Mouse (Mus musculus) monocyte, adult 2 months (primary cell): ENCODE data around the gene Olfr56.
"Not testable (repeated sequence)": the region's sequence is repeated elsewhere in the genome, so short reads cannot be mapped to it uniquely, and the experiment has no call there.

Experiments used
- DNase-seq, 2 experiments: peaks; one replicate each; pipeline ENCODE4 v3.0.0; 2022; ENCODE audit warnings: low spot score in 2 of 2, low read depth in 1 of 2

The Olfr56 gene

DNA sequence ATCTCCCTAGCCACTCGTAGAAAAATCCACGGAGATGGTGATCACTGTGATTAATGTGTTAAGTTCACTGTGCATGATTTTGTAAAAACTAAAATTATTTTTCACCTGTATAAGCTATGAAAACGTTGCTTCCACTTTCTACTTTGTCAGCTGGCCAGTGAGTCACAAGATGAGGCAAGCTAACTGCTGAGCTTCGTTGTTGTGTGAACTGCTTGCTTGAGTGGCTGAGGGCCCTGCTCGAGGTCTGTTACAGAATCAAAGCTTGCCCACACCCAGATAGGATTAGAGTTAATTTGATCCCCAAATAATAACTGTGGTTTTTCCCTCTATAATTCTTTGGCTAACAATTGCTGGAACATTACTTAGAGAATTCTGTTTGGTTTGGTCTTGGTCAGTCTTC is 73.2 kb downstream of the Olfr56 start:
- DNase-seq, result not testable (repeated sequence)

DNA sequence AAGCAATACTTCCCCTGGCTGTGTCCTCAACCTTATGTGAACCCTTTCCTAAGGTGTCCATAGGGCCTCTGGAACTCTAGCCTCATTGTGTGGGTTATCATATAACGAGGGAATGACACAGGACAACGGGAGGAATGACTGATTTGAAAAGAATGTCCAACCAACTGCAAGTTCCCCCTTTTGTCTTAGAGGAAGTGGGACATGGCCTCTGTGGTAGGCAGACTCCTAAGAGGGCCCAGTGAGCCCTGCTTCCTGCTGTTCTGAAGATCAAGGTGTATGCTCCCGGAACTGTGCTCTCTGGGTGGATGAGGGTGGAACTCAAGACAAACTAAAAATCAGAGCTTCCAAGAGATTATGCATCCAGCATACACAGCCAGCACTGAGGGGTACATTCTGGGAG is 81.4 kb downstream of the Olfr56 start:
- not testable (repeated sequence) for DNase-seq

DNA sequence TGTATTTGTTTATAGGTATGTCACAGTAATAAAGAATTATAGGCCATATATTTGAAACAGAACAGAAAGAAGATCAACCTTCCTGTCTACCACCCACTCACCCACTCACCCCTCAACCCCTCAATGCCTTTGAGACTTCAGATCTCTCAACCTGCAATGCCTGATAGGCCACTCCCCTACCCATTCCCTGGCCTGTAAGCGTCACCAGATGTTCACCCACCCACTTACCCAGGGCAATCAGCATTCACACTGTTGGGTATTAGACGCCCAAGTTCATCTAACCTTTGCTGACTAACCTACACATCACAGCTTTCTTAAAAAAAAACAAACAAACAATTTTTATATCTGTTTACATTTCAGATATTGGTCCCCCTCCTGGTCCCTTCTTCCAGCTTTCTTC is 83.2 kb downstream of the Olfr56 start:
- DNase-seq, result not testable (repeated sequence)

DNA sequence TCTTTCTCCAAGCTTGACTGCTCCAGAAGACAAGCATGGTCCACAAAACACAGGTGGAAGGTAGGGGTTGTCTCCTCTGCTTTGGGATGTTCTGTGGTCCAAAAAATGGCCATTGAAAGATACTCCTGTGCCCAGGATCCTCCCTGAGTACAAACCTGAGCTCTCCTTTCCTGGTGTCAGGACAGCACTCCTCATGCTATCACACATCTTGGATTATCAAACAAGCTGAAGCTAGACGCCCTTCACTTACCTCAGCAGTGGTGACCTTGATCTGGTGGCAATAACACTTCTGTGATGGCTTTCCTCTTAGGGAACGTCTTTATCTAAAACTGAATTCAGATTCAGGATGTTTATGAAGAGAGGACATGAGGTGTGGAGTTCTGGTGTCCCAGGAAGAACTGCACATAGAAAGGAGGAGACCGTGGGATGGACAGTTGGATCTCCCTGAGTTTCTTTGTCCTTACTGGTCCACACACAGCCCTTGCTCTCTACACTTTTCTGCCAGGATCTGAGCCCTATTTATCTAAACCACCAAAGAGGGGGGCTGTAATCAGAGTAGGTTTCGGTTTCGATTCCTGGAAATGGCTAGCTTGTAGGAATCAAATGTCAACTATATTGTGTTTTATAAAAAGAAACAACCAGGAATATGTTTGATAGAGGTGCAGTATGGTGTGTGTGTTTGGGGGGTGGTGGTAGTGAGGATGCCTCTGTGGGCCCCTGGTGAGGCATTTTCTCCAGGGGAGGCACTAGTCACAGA is 85.2 kb downstream of the Olfr56 start, which contains the start of gene Tgtp2:
Gene Tgtp2 (minus strand): TSS at position 494 of the 757 bp plus-strand sequence.
- not testable (repeated sequence) for DNase-seq

DNA sequence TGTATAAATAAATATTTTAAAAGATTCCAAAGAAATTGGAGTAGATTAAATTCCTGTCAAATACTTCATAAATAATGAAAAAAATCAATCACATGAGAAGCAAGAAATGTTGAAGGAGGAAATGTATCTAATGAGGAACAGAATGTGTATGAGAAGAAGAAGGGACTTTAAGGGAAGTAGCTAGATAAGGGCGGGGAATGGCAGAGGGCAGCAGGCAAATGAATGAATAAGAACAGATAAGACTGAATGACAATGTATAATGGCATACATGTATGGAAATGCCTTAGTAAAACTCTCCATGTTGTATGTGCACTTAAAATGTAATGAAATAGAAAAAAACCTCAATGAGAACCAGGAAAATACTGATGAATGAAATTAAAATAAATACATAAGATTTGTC is 89.7 kb downstream of the Olfr56 start:
- DNase-seq, result no peak

DNA sequence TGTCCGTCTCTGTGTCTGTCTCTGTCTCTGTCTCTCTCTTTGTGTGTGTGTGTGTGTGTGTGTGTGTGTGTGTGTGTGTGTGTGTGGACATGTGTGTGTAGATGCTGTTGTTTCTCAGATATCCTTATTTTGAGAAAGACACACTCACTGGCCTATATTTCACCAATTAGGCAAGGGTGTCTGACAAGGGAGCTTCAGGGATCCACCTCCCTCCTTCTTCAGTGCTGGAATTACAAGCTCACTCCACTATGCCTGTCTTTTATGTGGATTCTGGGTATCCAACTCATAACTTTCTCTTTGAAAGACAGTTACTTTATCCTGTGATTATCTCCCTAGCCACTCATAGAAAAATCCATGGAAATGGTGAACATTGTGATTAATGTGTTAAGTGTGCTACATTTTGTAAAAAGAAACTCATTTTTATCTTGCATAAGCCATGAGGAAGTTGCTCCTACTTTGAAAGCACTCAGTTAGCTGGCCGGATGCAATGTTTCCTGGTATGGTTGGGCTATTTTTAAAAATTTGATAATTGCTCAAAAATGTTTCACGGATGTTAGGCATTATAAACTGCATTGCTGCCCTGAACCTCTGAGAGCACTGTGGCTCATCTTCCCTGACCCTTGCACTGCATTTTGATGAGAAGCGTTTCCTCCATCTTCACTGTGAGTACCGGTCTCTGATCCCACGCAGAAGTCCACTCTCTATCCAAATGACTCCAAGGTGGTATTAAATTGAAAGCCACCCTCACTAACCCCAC is 97.5 kb downstream of the Olfr56 start, which contains the start of gene Ifi47:
Gene Ifi47 (plus strand): TSS at position 587 of the 757 bp plus-strand sequence.
- DNase-seq, result not testable (repeated sequence)

DNA sequence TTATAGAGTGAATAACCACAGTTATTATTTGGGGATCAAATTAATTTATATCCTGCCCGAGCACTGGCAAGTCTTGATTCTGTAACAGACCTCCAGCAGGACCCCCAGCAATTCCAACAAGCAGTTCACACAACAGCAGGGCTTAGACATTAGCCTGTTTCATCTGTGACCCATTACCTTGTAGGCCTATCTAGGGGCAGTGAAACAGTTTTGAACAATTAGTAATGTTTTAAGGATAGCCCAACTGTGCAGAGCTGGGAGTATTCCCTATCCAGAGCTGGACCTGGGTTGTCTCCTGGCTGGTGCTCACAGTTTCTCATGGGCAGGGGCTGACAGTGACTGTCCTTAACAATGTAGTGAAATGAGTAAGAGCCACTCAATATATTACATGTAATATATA is 98.3 kb downstream of the Olfr56 start:
- no peak for DNase-seq

DNA sequence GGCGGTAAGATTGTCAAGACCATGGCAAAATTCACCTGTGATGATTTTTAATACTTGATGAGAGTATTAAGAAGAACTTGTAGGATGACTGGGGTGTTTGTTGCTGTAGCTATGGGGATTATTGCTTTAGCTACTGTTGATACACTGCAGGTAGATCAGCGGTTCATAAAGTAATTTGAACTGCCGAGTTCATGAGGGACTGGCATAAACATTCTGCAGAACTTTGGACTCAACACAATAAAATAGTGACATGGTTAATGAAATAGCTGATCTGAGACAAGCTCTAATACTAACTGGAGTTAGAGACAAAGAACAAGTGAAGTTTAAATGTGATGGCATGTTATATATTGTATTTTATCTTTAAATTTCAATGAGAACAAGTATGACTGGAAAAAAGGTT is 100.0 kb downstream of the Olfr56 start:
- DNase-seq, result no peak

DNA sequence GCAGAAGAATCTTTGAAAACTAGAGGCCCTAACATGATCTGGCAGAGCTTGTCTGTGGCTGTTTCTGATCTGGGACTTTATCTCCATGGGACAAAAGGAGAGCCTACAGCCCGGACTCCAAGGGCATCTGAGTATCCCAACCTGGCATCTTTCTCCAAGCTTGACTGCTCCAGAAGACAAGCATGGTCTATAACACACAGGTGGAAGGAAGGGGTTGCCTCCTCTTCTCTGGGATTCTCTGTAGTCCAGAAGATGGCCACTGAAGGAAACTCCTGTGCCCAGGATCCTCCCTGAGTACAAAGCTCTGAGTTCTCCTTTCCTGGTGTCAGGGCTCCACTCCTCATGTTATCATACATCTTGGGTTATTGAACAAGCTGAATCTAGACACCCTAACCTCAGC is 101.9 kb downstream of the Olfr56 start:
- DNase-seq, result no peak

DNA sequence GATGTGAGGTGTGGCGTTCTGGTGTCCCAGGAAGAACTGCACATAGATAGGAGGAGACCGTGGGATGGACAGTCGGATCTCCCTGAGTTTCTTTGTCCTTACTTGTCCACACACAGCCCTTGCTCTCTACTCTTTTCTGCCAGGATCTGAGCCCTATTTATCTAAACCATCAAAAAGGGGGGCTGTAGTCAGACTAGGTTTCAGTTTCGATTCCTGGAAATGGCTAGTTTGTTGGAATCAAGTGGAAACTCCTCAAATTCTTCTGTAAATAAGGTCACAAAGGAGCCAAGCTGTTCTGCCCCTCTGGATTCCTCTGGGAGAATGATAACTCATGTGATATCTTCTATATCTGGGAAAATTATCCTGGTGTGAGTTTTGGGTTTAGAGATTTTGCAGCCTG is 102.7 kb downstream of the Olfr56 start:
- no peak for DNase-seq

DNA sequence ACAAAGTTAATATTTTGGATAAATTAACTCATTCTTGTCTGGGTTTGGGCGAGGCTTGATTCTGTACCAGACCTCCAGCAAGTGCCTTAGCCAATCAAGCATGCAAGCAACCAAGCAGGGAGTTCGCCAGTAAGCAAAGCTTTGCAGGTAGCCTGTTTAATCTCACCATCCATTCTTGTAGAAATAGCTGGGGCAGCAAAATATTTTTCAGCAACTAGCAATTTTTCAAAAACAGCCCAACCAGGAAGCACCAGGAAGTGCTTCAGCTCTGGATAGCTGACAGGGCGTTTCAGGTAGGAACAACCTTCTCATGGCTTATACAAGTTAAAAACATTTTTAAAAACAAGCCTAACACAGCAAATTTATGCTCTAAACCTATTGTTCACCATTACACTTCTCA is 103.2 kb downstream of the Olfr56 start:
- no peak for DNase-seq

DNA sequence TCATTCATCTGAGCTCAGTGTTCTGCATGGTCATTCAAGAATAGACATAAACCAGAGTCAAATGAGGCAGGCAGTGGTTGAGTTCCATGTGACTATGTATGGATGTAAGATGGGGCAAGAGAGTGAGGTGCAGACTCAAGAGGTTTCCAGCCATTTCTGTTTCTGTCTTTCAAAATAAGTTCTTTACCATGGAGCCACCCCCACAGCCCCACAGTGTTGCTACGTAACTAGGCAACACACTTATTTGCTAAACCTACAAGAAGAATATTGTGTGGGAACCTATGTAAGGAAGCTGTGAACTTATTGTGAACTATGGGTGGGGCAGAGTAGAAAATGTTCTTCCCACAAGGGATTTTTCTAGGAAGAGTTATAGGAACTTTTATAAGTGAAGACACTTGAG is 104.5 kb downstream of the Olfr56 start:
- DNase-seq, result no peak

DNA sequence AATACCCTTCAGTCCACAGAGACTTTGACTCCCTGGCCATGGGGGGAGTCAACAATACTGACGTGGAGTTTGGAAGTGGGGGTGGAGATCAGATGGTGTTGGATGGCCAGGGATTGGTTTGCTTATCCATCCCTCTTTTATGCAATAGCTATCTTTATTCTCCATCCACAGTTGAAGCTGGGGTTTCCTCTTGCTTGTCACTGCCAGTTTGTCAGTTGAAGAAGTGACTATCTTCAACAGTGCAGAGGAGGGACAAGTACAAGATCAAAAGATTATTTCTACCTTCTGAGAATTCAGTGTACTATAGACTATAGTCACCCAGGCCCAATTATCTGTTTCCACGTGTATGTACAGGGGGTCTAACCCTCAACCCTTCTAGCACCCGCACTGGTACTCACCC is 105.1 kb downstream of the Olfr56 start:
- DNase-seq, result no peak

DNA sequence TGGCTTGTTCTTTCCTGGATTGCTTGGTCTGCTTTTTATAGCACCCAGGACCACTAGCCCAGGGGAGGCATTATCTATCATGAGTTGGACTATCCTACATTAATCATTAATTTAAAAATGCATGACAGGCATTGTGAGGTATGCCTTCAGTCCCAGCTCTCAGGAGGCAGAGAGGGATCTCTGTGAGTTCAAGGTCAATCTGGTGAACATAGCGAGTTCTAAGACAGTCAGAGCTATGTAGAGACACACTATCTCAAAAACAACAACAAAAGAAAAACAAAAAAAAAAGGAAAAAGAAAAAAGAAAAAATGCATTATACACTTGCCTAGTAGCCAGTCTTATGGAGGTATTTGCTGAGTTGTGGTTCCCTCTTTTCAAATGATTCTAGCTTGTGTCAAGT is 105.7 kb downstream of the Olfr56 start:
- DNase-seq, result no peak

DNA sequence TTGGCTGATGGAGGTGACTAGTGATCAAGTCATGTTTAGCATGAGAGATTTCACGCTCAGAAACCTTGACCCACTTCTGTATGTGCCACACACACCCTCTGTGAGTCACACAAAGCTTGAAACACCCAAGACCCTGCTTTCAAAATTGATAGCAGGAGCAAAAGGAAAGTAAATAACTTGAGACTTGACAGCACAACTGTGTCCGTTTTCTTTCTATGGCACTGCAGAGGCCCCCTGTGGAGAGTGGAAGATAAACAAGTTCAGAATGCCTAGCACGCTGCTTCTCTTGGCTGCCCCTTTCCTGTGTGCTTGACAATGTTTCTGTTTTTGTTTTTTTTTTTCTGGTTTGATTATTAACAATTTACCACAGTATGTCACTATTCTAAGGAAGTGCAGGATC is 106.2 kb downstream of the Olfr56 start:
- no peak for DNase-seq

DNA sequence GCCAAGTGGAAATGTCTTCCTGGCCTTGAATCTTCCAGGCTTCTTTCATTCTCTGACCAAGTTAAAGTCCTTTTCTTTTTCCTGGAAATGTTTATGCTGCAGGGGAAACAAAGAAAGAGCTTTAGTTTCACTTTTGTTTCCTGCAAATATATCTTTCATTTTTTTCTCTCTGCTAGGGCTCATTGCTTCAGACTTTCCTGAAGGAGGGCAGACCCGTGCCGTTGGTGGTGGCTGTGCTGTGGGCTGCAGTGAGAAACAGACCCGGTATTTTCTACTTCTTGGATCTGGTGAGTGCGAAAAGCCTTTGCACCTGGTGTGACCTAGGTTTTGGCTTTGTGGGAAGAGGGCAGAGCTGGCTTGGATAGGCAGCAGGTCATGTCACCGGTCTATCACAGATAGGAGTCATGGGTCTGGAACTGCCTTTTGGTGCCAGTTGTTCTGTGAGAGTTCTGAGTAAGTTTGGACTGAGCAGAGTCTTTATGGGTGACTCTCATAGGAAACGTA is 108.2 kb downstream of the Olfr56 start:
- DNase-seq, result no peak

DNA sequence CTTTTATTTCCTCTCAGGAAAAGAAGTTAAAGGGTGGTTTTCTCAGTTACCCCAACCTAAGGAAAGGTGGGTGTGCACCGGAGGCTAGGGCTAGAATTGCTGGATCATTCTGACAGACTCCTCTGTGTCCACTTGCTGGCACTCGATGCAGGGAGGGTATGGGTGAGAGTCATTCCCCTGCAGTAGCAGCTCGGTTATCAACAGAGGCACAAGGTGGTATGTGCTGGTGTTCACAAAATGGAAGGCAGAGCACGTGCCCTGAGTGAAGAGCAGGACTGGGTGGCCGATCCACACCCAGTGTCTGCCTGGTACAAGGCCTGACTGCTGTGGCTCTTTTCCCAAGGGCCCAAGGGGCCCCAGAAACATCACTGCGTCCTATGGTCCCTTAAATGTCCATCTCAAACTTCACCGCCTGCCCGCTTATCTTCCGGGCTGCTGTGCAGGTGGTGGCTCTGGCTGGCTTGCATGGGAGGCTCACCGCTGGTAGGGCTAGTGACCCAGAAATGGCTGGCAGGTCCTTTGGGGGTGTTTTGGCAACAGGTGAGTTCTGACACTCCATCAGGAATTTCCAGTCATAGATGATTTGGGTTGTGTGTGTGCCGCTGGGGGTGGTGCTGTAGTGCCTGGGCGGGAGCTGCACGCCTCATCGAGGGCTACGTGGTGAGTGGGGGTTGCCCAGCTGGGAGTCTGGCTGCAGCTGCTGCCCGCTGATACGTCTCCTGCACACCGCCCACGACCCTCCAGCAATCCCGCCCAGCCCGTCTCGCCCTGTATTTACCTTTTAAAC is 109.3 kb downstream of the Olfr56 start:
- no peak for DNase-seq

DNA sequence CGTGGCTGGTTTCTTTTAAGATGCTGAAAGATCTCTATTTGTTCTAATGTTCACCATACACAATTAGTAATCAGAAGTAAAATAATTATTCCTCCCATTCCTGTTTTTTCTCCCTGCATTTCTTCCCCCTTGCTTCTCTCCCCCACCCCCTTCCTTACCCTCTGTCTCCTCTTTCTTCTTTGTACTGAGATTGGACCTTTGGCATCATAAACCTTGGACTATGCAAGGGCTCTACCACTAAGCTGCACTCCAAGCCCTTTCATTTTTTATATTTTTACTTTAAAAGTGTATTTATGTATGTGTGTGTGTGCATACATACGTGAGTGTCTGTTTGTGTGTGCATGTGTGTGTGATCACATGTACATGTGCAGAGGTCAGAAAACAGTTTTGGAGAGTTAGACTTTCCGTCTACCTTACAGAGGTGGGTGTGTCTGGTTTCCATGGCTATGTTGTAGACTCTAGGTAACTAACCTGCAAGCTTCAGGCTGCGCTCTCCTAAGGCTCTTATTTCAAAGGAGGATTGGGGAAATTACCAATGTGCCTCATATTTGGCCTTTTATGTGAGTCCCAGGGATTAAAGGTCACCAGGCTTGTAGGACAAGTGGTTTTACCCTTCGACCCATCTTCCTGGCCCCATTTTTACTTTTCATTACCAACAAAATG is 110.4 kb downstream of the Olfr56 start:
- no peak for DNase-seq

DNA sequence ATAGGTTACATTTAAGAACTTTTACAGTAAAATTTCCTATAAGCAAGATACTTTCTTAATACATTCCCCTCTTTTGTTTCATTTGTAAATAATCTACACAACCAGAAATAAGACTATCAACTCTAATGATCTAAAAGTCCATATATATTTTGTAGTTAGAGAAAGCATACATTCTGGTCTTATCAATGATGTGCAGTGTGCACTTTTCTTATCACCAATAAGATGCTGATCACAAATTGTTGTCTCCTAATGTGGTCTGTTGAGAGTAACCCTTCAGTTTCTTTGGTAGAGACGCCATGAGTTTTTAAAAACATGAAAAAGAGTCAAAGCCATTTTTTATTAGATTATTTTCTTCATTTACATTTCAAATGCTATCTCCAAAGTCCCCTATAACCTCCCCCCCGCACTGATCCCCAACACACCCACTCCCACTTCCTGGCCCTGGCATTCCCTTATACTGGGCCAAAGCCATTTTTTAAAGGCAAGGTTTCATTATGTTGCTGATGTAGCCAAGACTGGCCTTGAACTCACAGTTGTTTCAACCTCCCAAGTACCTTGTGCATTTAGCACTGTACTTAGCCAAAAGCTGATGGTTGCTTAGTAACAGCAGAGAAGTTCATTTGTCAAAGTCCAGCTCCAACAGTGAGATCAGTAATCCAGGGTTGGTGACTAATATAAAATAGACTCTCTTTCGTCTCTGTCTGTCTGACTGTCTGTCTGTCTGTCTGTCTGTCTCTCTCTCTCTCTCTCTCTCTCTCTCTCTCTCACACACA is 111.2 kb downstream of the Olfr56 start:
- DNase-seq, result no peak

DNA sequence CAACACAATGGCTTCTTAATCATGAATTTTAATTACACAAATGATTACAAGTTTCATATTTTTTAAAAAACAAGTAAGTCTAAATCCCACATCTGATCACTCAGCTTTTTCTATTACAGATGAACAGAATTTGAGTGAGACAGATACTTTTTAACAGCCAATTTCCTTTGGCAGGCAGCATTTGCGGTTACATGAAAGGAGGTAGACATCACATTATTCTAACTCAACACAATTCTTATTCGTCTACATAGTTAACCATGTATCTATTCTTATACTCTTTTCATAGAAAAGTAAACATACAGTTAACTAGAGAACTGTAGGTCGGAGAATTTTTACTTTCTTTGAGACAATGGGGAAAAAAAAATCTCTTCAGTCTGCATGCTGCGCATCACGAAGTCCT is 111.9 kb downstream of the Olfr56 start:
- no peak for DNase-seq
